Mouse (Mus musculus): ENCODE data around the gene Zfp791. TPM values are rescaled to one million over a fixed set of nuclear protein-coding genes. Genes with fewer than 3 reads are reported as not detected.

Zfp791 gene
- polyA plus RNA-seq, 1 experiment from 2014 or later, result 4.2 TPM

- Histone ChIP-seq H3K4me2 (no peak within 1 kb of the TSS), H3K27me3 (replicated peaks) (no peaks in the 10 kb centered on the region), H3K4me1 (peaks cover 17% of the 10 kb centered on the region), H3K27ac (replicated peaks) (no peak within 1 kb of the TSS), H3K9me3 (replicated peaks) (no peaks in the 10 kb centered on the region), H3K36me3 (peaks cover 45% of the 10 kb centered on the region), H3K9ac (replicated peaks) (no peak within 1 kb of the TSS), H3K4me3 (replicated peaks) (no peak within 1 kb of the TSS)
- no peak for ATAC-seq (ENCODE audit: low FRiP score)
Measured at GRCm38 (mm10) chr8:85067982-85068381, 54.9 kb downstream of the Zfp791 start, which contains the start of gene Gm5741. Gene Gm5741, minus strand, starts transcription at chr8:85067982.

DNA sequence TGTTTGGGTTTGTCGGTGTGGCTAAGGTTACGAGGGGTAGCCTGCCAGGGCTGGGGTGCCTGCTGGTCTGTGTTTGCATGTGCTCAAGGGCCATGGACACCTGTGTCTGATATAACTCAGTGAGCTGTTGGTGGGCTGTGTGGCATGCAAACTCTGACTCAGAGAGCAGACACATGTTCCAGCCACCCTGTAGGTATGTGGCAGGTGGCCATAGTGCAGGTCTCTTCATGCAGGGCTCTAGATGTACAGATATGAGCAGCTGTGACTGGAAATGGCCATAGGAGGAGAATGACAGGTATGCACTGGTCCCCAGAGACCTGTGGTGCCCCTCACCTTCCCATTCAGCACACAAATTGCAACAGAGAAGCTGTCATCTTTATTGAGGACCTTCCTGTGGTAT lies 55.7 kb downstream of the Zfp791 start:
- H3K27me3 ChIP-seq (replicated peaks), result no peaks in the 10 kb centered on the region
- H3K4me2 ChIP-seq, result no peak overlapping the region
- H3K9ac ChIP-seq (replicated peaks), result no peak overlapping the region
- no peak overlapping the region for H3K27ac ChIP-seq (replicated peaks)
- H3K36me3 ChIP-seq, result peaks cover 51% of the 10 kb centered on the region
- no peak for ATAC-seq (ENCODE audit: low FRiP score)
- peaks cover 12% of the 10 kb centered on the region for H3K4me1 ChIP-seq
- H3K4me3 ChIP-seq (replicated peaks), result no peak overlapping the region
- H3K9me3 ChIP-seq (replicated peaks), result no peaks in the 10 kb centered on the region
- WGBS, result 96% methylated on average over 2 of the region's 2 CpGs

DNA sequence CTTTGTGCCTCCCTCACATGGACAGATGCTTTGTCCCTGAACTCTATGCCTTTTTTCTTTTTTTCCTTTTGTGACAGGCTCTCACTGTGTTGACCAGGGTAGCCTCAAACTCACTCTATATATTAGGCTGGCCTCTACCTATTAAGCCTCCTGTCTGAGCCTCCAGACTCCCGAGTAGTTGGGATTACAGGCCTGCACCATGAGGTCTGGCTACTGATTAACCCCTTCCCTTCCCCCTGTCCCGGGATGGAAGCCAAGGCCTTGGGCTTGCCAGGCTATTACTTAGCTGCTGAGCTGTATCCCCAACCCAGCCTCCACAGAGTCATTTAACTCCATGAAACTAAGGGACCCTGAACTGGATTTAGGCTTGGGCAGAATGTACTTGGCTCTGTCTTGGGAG lies 57.7 kb downstream of the Zfp791 start:
- Histone ChIP-seq H3K4me2 (no peak overlapping the region), H3K36me3 (peaks cover 51% of the 10 kb centered on the region), H3K4me1 (peaks cover 21% of the 10 kb centered on the region), H3K9me3 (replicated peaks) (no peaks in the 10 kb centered on the region), H3K27me3 (replicated peaks) (no peaks in the 10 kb centered on the region), H3K27ac (replicated peaks) (no peak overlapping the region), H3K4me3 (replicated peaks) (no peak overlapping the region), H3K9ac (replicated peaks) (no peak overlapping the region)
- ATAC-seq (ENCODE audit: low FRiP score), result no peak
- WGBS, result 38% methylated on average over 2 of the region's 2 CpGs

GRCm38 (mm10) chr8:85062603-85063002 lies 60.3 kb downstream of the Zfp791 start:
- H3K4me2 ChIP-seq, result no peak overlapping the region
- ATAC-seq (ENCODE audit: low FRiP score), result no peak

GRCm38 (mm10) chr8:85059879-85060616 lies 62.8 kb downstream of the Zfp791 start, which contains the start of gene Fbxw9:
Gene Fbxw9, plus strand, starts transcription at chr8:85060055.
- peaks cover 30% of the 10 kb centered on the region for H3K36me3 ChIP-seq
- peak within 1 kb of the TSS; percentile 78 for H3K27ac ChIP-seq (replicated peaks)
- H3K9ac ChIP-seq (replicated peaks), result peak within 1 kb of the TSS; percentile 81
- H3K27me3 ChIP-seq (replicated peaks), result no peaks in the 10 kb centered on the region
- H3K4me3 ChIP-seq (replicated peaks), result peak within 1 kb of the TSS; percentile 95
- H3K4me2 ChIP-seq, result peak within 1 kb of the TSS; percentile 83
- H3K4me1 ChIP-seq, result peaks cover 21% of the 10 kb centered on the region
- WGBS, result 1% methylated on average over 53 of the region's 53 CpGs
- peak; percentile 95 for ATAC-seq (ENCODE audit: low FRiP score)
- H3K9me3 ChIP-seq (replicated peaks), result no peaks in the 10 kb centered on the region

More at GRCm38 (mm10) chr8:85062603-85063002, 60.3 kb downstream of the Zfp791 start:
- peaks cover 38% of the 10 kb centered on the region for H3K36me3 ChIP-seq
- no peak overlapping the region for H3K27ac ChIP-seq (replicated peaks)
- no peaks in the 10 kb centered on the region for H3K27me3 ChIP-seq (replicated peaks)
- no peak overlapping the region for H3K9ac ChIP-seq (replicated peaks)
- no peaks in the 10 kb centered on the region for H3K9me3 ChIP-seq (replicated peaks)
- H3K4me3 ChIP-seq (replicated peaks), result no peak overlapping the region
- 96% methylated on average over 4 of the region's 4 CpGs for WGBS
- H3K4me1 ChIP-seq, result peaks cover 21% of the 10 kb centered on the region

Small RNA genes within 50 kb of the gene (microRNA-seq; reads per million reads assigned to microRNA genes)
- gene Gm23388 (1.4 reads per million), gene Mir7070 (0.52 reads per million)

Other genes starting within 250 kb of the Zfp791 start
- gene Gcdh, start 229.2 kb downstream of the Zfp791 start, polyA plus RNA-seq (2015; fragmentation: Nextera tagmentation; extraction: Ambion mirVana), result 39.8 and 41.3 TPM in 2 replicates
- gene Klf1, start 221.2 kb downstream of the Zfp791 start, polyA plus RNA-seq (2015; fragmentation: Nextera tagmentation; extraction: Ambion mirVana), result 0.49 and 1.1 TPM in 2 replicates
- 5.2 and 7.3 TPM in 2 replicates for gene Dnase2a, start 214.5 kb downstream of the Zfp791 start, polyA plus RNA-seq (2015; fragmentation: Nextera tagmentation; extraction: Ambion mirVana)
- 60.7 and 74.7 TPM in 2 replicates for gene Mast1, start 185.7 kb downstream of the Zfp791 start, polyA plus RNA-seq (2015; fragmentation: Nextera tagmentation; extraction: Ambion mirVana)
- gene Rtbdn, start 176.1 kb downstream of the Zfp791 start, polyA plus RNA-seq (2015; fragmentation: Nextera tagmentation; extraction: Ambion mirVana), result 3.0 and 3.8 TPM in 2 replicates
- gene Gm49661, start 153.7 kb downstream of the Zfp791 start, polyA plus RNA-seq (2015; fragmentation: Nextera tagmentation; extraction: Ambion mirVana), result not detected in 2 replicates
- gene Prdx2, start 153.5 kb downstream of the Zfp791 start, polyA plus RNA-seq (2015; fragmentation: Nextera tagmentation; extraction: Ambion mirVana), result 930 and 1,070 TPM in 2 replicates
- gene Rnaseh2a, start 153.3 kb downstream of the Zfp791 start, polyA plus RNA-seq (2015; fragmentation: Nextera tagmentation; extraction: Ambion mirVana), result 55.0 and 81.5 TPM in 2 replicates
- gene Junb, start 144.4 kb downstream of the Zfp791 start, polyA plus RNA-seq (2015; fragmentation: Nextera tagmentation; extraction: Ambion mirVana), result 9.4 and 15.1 TPM in 2 replicates
- 33.9 and 37.2 TPM in 2 replicates for gene Hook2, start 132.5 kb downstream of the Zfp791 start, polyA plus RNA-seq (2015; fragmentation: Nextera tagmentation; extraction: Ambion mirVana)
- not detected in 2 replicates for gene Best2, start 108.6 kb downstream of the Zfp791 start, polyA plus RNA-seq (2015; fragmentation: Nextera tagmentation; extraction: Ambion mirVana)
- gene Asna1, start 97.8 kb downstream of the Zfp791 start, polyA plus RNA-seq (2015; fragmentation: Nextera tagmentation; extraction: Ambion mirVana), result 148 and 154 TPM in 2 replicates
- 116 and 124 TPM in 2 replicates for gene Trir, start 96.3 kb downstream of the Zfp791 start, polyA plus RNA-seq (2015; fragmentation: Nextera tagmentation; extraction: Ambion mirVana)
- gene Tnpo2, start 86.2 kb downstream of the Zfp791 start, polyA plus RNA-seq (2015; fragmentation: Nextera tagmentation; extraction: Ambion mirVana), result 54.9 and 55.5 TPM in 2 replicates
- gene Fbxw9, start 63.0 kb downstream of the Zfp791 start, polyA plus RNA-seq (2015; fragmentation: Nextera tagmentation; extraction: Ambion mirVana), result 60.6 and 68.3 TPM in 2 replicates
- gene Gm5741, start 55.1 kb downstream of the Zfp791 start, polyA plus RNA-seq (2015; fragmentation: Nextera tagmentation; extraction: Ambion mirVana), result 1.4 and 1.6 TPM in 2 replicates
- gene Dhps, start 51.3 kb downstream of the Zfp791 start, polyA plus RNA-seq (2015; fragmentation: Nextera tagmentation; extraction: Ambion mirVana), result 102 and 117 TPM in 2 replicates
- 111 and 121 TPM in 2 replicates for gene Wdr83os, start 42.4 kb downstream of the Zfp791 start, polyA plus RNA-seq (2015; fragmentation: Nextera tagmentation; extraction: Ambion mirVana)
- 50.3 and 50.5 TPM in 2 replicates for gene Wdr83, start 41.8 kb downstream of the Zfp791 start, polyA plus RNA-seq (2015; fragmentation: Nextera tagmentation; extraction: Ambion mirVana)
- gene Man2b1, start 39.8 kb downstream of the Zfp791 start, polyA plus RNA-seq (2015; fragmentation: Nextera tagmentation; extraction: Ambion mirVana), result 19.3 and 31.1 TPM in 2 replicates
- not detected in 2 replicates for gene Cks1brt, start 28.8 kb upstream of the Zfp791 start, polyA plus RNA-seq (2015; fragmentation: Nextera tagmentation; extraction: Ambion mirVana)
- gene Olfr371, start 102.9 kb upstream of the Zfp791 start, polyA plus RNA-seq (2015; fragmentation: Nextera tagmentation; extraction: Ambion mirVana), result not detected in 2 replicates
- 69.5 and 75.7 TPM in 2 replicates for gene Orc6, start 176.5 kb upstream of the Zfp791 start, polyA plus RNA-seq (2015; fragmentation: Nextera tagmentation; extraction: Ambion mirVana)
- gene Vps35, start 176.7 kb upstream of the Zfp791 start, polyA plus RNA-seq (2015; fragmentation: Nextera tagmentation; extraction: Ambion mirVana), result 171 and 178 TPM in 2 replicates